8 mouse cellular contexts compared by ENCODE assay signal in genomic region chr16:35817255-35818089, GRCm38 (mm10). TPM values are rescaled to one million over a fixed set of nuclear protein-coding genes. Genes with fewer than 3 reads are reported as not detected.
DNase-seq lines count a peak whose midpoint lies in the region; ATAC-seq lines count a peak whose summit lies in the region.

No protein-coding gene starts in this region.

- H3K9me3 ChIP-seq in intestine, embryonic 14.5 days (ENCODE audit: control insufficient read depth, low read length): no peaks in the 10 kb centered on the region

- no peaks in the 10 kb centered on the region for H3K4me1 ChIP-seq in intestine, embryonic 14.5 days (replicated peaks; ENCODE audit: control insufficient read depth, insufficient read depth, low read length)

- intact Hi-C loops in left cerebral cortex, postnatal 10 days (cut with DNase I): loop anchor here (5.0 to 10.0 kb wide), 2 partner anchors 85 to 493 kb away; no protein-coding TSS in a partner anchor

- no peak overlapping the region for H3K4me2 ChIP-seq in intestine, embryonic 14.5 days (ENCODE audit: low read length)

- H3K27ac ChIP-seq in intestine, embryonic 14.5 days (ENCODE audit: low read depth): no peak overlapping the region

- peak; percentile 69 for ATAC-seq in intestine, embryonic 14.5 days (replicated peaks; ENCODE audit: low FRiP score, low TSS enrichment, low read depth)

- DNase-seq in ZHBTc4 (ENCODE audit: low read depth, low spot score): peak; percentile 81
- DNase-seq in cerebellum, postnatal 4 days (ENCODE audit: low spot score in 2 of 2): peak; percentile 86 to 90
- peak; percentile 52 to 68 for DNase-seq in gastrocnemius, adult 8-10 months (ENCODE audit: low spot score in 2 of 2)
- peak; percentile 92 for DNase-seq in intestine, embryonic 14.5 days (ENCODE audit: low spot score)
- DNase-seq in left cerebral cortex, postnatal 10 days (ENCODE audit: extremely low spot score in 1 of 2, low spot score in 2 of 2): peak; percentile 68 to 79
- peak; percentile 78 for DNase-seq in mesoderm, embryonic 11.5 days (ENCODE audit: low read depth, low spot score)
- DNase-seq in right cerebral cortex, postnatal 36 days (ENCODE audit: low spot score in 2 of 2): peak; percentile 66 to 73
- DNase-seq in urinary bladder, postnatal 4 days (ENCODE audit: low spot score in 2 of 2): peak; percentile 70 to 79

- no peak overlapping the region for H3K4me3 ChIP-seq in intestine, embryonic 14.5 days (ENCODE audit: low read depth, low read length)

- WGBS in intestine, embryonic 14.5 days: 41% methylated on average over 13 of the region's 13 CpGs

- peaks cover 14% of the 10 kb centered on the region; the same call in 1 of the 2 replicates for H3K36me3 ChIP-seq in intestine, embryonic 14.5 days (ENCODE audit: control insufficient read depth, insufficient read depth, low read length)

- no peaks in the 10 kb centered on the region for H3K27me3 ChIP-seq in intestine, embryonic 14.5 days (replicated peaks; ENCODE audit: control insufficient read depth, insufficient read depth, low read length)

- H3K9ac ChIP-seq in intestine, embryonic 14.5 days (ENCODE audit: low read length): no peak overlapping the region

RNA-seq across cellular contexts. Expression of gene Hspbap1, which starts 47.3 kb away (rescaled TPM):
- 1 to 10 TPM; 2.8 to 4.2 (median 3.7) TPM for total RNA-seq in gastrocnemius, adult 8-10 months (2022)
- 19.9 and 20.0 TPM in 2 replicates for polyA plus RNA-seq in intestine, embryonic 14.5 days (2014; fragmentation: Nextera tagmentation; extraction: Ambion mirVana)
- total RNA-seq in left cerebral cortex, postnatal 10 days (2021): 1 to 10 TPM; 5.5 to 6.0 TPM

RNA-seq across cellular contexts. Expression of gene Dirc2, which starts 48.3 kb away (rescaled TPM):
- 10 to 100 TPM; 64.0 to 70.1 (median 66.4) TPM for total RNA-seq in gastrocnemius, adult 8-10 months (2022)
- 18.5 and 18.6 TPM in 2 replicates for polyA plus RNA-seq in intestine, embryonic 14.5 days (2014; fragmentation: Nextera tagmentation; extraction: Ambion mirVana)
- 10 to 100 TPM; 88.5 to 94.6 TPM for total RNA-seq in left cerebral cortex, postnatal 10 days (2021)

RNA-seq across cellular contexts. Expression of gene Parp14, which starts 53.9 kb away (rescaled TPM):
- 1 to 10 TPM; 1.7 to 2.5 (median 2.3) TPM for total RNA-seq in gastrocnemius, adult 8-10 months (2022)
- 1.6 and 2.1 TPM in 2 replicates for polyA plus RNA-seq in intestine, embryonic 14.5 days (2014; fragmentation: Nextera tagmentation; extraction: Ambion mirVana)
- under 1 TPM; 0.54 to 0.89 TPM for total RNA-seq in left cerebral cortex, postnatal 10 days (2021)
